Mouse (Mus musculus) kidney, adult 2 months (tissue): Measurements from ENCODE around the gene Gtsf1.

ENCODE experiments used
- CTCF ChIP-seq: fragments of 200-500 bp; conservative IDR thresholded peaks from 2 replicates; pipeline ENCODE4 v1.5.1; 2011; ENCODE audit warnings: low read depth, mild to moderate bottlenecking, control low read depth, low read length, moderate library complexity, mixed read lengths; ENCODE audit not compliant: insufficient read depth, insufficient read length
- POLR2A ChIP-seq: fragments of 200-500 bp; IDR thresholded peaks from one replicate; pipeline ENCODE4 v1.6.1; 2011; ENCODE audit warnings: low read depth, low read length, control low read depth

DNA sequence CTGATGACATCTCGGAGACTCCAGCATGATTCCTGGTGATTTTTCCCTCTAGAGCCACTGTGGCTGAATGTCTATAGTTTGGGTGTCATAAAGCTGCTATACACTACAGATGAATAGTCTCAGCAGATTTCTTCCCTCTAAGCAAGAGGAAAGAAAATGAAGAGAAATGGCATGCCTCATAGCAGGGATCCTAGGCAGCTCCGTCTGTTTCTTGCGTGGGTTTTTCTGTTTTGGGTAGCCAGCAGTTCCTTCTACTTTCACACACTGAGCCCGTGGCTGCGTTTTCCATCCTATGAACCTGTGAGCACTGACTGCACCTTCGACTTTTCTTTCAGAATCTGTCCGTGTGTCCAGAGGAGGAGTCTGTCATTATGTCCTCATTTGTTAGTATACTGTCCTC lies 42.9 kb upstream of the Gtsf1 start:
- TF ChIP-seq CTCF (no peak), POLR2A (no peak)
